Mouse (Mus musculus): ENCODE data around the gene Gpr171. TPM values are rescaled to one million over a fixed set of nuclear protein-coding genes. Genes with fewer than 3 reads are reported as not detected.

Gene Gpr171
- polyA plus RNA-seq, 1 experiment from 2014 or later: 1.4 TPM

DNA sequence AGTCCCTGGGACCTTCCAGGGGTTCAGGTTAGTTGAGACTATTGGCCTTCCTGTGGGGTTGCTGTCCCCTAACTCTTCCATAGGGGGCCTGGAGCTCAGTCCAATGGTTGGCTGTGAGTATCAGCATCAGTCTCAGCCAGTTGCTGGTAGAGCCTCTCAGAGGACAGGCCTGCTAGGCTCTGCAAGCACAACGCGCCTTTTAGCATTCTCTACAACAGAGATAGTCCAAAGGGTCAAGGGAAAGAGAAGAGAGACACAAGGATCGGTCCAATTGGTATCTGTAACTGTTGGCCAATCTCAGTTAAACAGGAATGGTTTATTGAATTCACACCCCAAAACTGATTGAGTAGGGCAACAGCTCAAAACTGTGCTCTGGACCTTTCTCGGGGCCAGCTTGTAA lies 5.8 kb upstream of the Gpr171 start:
- Histone ChIP-seq H3K4me2 (replicated peaks; ENCODE audit: low read depth, low read length) (no peak overlapping the region), H3K27me3 (ENCODE audit: control insufficient read depth, insufficient read depth, low read length) (no peaks in the 10 kb centered on the region), H3K9ac (ENCODE audit: low read depth, low read length) (no peak overlapping the region), H3K9me3 (ENCODE audit: control insufficient read depth, low read length) (no peaks in the 10 kb centered on the region), H3K27ac (ENCODE audit: low read depth, low read length) (no peak overlapping the region), H3K36me3 (ENCODE audit: control insufficient read depth, insufficient read depth, low read length) (no peaks in the 10 kb centered on the region), H3K4me3 (ENCODE audit: low read depth, low read length) (no peak overlapping the region), H3K4me1 (replicated peaks; ENCODE audit: control insufficient read depth, insufficient read depth, low read length) (no peaks in the 10 kb centered on the region)
- 92% methylated on average over 4 of the region's 4 CpGs for WGBS
- DNase-seq (ENCODE audit: low spot score) (no peak), ATAC-seq (ENCODE audit: low FRiP score) (no peak)

- Histone ChIP-seq H3K4me2 (replicated peaks; ENCODE audit: low read depth, low read length) (no peak overlapping the region), H3K36me3 (ENCODE audit: control insufficient read depth, insufficient read depth, low read length) (no peaks in the 10 kb centered on the region), H3K4me1 (replicated peaks; ENCODE audit: control insufficient read depth, insufficient read depth, low read length) (no peaks in the 10 kb centered on the region), H3K27ac (ENCODE audit: low read depth, low read length) (no peak overlapping the region), H3K4me3 (ENCODE audit: low read depth, low read length) (no peak overlapping the region), H3K27me3 (ENCODE audit: control insufficient read depth, insufficient read depth, low read length) (no peaks in the 10 kb centered on the region), H3K9me3 (ENCODE audit: control insufficient read depth, low read length) (no peaks in the 10 kb centered on the region), H3K9ac (ENCODE audit: low read depth, low read length) (no peak overlapping the region)
- no peak for ATAC-seq (ENCODE audit: low FRiP score)
- WGBS: 84% methylated on average over 4 of the region's 4 CpGs
- no peak for DNase-seq (ENCODE audit: low spot score)
Observed at GRCm38 (mm10) chr3:59104462-59104861, 2.8 kb upstream of the Gpr171 start.

DNA sequence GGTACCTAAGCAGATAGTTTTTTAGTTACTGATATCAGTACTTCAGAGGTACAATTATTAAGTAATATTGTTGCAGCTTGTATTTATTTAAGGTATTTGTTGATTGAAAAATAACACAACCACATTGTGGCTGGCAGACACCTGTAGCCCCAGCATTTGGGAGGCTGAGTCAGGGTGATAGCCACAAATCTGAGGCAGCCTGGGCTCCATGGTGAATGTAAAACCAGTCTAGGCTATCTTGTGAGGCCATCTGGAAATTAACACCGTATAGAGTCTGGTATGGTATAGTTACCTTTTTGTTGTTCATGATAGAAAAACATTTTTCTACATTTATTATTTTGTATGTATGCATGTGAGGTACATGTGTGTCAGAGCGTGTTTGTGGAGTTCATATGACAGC lies 525 bp upstream of the Gpr171 start:
- ATAC-seq (ENCODE audit: low FRiP score) (no peak), DNase-seq (ENCODE audit: low spot score) (no peak)
- Histone ChIP-seq H3K9me3 (ENCODE audit: control insufficient read depth, low read length) (no peaks in the 10 kb centered on the region), H3K4me3 (ENCODE audit: low read depth, low read length) (no peak overlapping the region), H3K9ac (ENCODE audit: low read depth, low read length) (no peak overlapping the region), H3K27ac (ENCODE audit: low read depth, low read length) (no peak overlapping the region), H3K4me1 (replicated peaks; ENCODE audit: control insufficient read depth, insufficient read depth, low read length) (no peaks in the 10 kb centered on the region), H3K27me3 (ENCODE audit: control insufficient read depth, insufficient read depth, low read length) (no peaks in the 10 kb centered on the region), H3K4me2 (replicated peaks; ENCODE audit: low read depth, low read length) (no peak overlapping the region), H3K36me3 (ENCODE audit: control insufficient read depth, insufficient read depth, low read length) (no peaks in the 10 kb centered on the region)
- WGBS: 96% methylated on average over 2 of the region's 2 CpGs

DNA sequence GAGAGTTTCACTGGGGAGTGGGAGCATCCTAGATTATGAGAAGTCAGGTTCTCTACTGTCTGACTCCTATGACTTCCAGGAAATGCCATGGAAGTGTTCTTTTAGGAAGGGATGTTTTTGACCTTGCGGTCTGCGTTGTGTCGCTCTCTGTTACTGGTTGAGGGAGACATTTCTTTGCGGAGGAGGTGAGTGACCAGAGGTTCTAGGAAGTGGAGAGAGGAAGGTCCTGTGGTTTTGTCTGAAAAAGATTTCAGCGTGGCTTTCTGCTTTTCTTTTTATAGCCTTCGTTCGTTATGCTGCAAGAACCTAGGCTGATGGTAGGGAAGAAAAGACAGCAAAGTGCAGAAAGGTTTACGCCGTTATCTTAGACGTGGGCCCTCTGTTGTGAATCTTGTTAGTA lies 3.1 kb downstream of the Gpr171 start:
- Histone ChIP-seq H3K27ac (ENCODE audit: low read depth, low read length) (no peak overlapping the region), H3K9me3 (ENCODE audit: control insufficient read depth, low read length) (no peaks in the 10 kb centered on the region), H3K27me3 (ENCODE audit: control insufficient read depth, insufficient read depth, low read length) (no peaks in the 10 kb centered on the region), H3K4me2 (replicated peaks; ENCODE audit: low read depth, low read length) (no peak overlapping the region), H3K4me3 (ENCODE audit: low read depth, low read length) (no peak overlapping the region), H3K36me3 (ENCODE audit: control insufficient read depth, insufficient read depth, low read length) (no peaks in the 10 kb centered on the region), H3K4me1 (replicated peaks; ENCODE audit: control insufficient read depth, insufficient read depth, low read length) (no peaks in the 10 kb centered on the region), H3K9ac (ENCODE audit: low read depth, low read length) (no peak overlapping the region)
- no peak for DNase-seq (ENCODE audit: low spot score)
- ATAC-seq (ENCODE audit: low FRiP score): no peak
- 89% methylated on average over 10 of the region's 10 CpGs for WGBS

DNA sequence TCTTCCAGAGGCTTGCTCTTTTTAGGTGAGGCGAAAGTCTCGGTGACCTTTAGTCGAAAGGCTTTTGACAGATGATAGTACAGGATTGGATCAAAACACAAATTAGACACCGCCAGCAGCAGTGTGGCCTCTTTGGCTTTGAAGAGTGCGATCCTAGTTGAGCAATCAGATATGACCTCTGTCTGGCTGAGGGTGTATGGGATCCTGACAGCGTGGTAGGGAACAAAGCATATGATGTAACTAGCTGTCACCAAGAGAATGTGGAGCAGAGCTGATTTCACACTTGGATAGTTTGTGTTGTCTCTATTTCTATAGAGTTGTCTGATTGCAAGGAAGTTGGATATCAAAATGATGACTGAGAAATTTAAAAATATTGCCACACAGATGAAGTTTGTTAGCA lies 4.2 kb downstream of the Gpr171 start:
- no peaks in the 10 kb centered on the region for H3K27me3 ChIP-seq (ENCODE audit: control insufficient read depth, insufficient read depth, low read length)
- no peak overlapping the region for H3K4me2 ChIP-seq (replicated peaks; ENCODE audit: low read depth, low read length)
- H3K27ac ChIP-seq (ENCODE audit: low read depth, low read length): no peak overlapping the region
- ATAC-seq (ENCODE audit: low FRiP score) (no peak), DNase-seq (ENCODE audit: low spot score) (no peak)
- H3K36me3 ChIP-seq (ENCODE audit: control insufficient read depth, insufficient read depth, low read length): no peaks in the 10 kb centered on the region
- H3K9ac ChIP-seq (ENCODE audit: low read depth, low read length): no peak overlapping the region
- H3K4me3 ChIP-seq (ENCODE audit: low read depth, low read length): no peak overlapping the region
- 60% methylated on average over 6 of the region's 6 CpGs for WGBS
- no peaks in the 10 kb centered on the region for H3K9me3 ChIP-seq (ENCODE audit: control insufficient read depth, low read length)
- H3K4me1 ChIP-seq (replicated peaks; ENCODE audit: control insufficient read depth, insufficient read depth, low read length): no peaks in the 10 kb centered on the region

- WGBS: 79% methylated on average over 11 of the region's 11 CpGs
- no peak overlapping the region for H3K4me3 ChIP-seq (ENCODE audit: low read depth, low read length)
- H3K27ac ChIP-seq (ENCODE audit: low read depth, low read length): no peak overlapping the region
- no peaks in the 10 kb centered on the region for H3K4me1 ChIP-seq (replicated peaks; ENCODE audit: control insufficient read depth, insufficient read depth, low read length)
- ATAC-seq (ENCODE audit: low FRiP score) (no peak), DNase-seq (ENCODE audit: low spot score) (no peak)
- H3K27me3 ChIP-seq (ENCODE audit: control insufficient read depth, insufficient read depth, low read length): no peaks in the 10 kb centered on the region
- H3K9me3 ChIP-seq (ENCODE audit: control insufficient read depth, low read length): no peaks in the 10 kb centered on the region
- H3K9ac ChIP-seq (ENCODE audit: low read depth, low read length): no peak overlapping the region
- H3K4me2 ChIP-seq (replicated peaks; ENCODE audit: low read depth, low read length): no peak overlapping the region
- no peaks in the 10 kb centered on the region for H3K36me3 ChIP-seq (ENCODE audit: control insufficient read depth, insufficient read depth, low read length)
Observed at GRCm38 (mm10) chr3:59092702-59093101, 8.9 kb downstream of the Gpr171 start.

- ATAC-seq (ENCODE audit: low FRiP score) (no peak), DNase-seq (ENCODE audit: low spot score) (no peak)
- H3K9ac ChIP-seq (ENCODE audit: low read depth, low read length): no peak overlapping the region
- no peaks in the 10 kb centered on the region for H3K36me3 ChIP-seq (ENCODE audit: control insufficient read depth, insufficient read depth, low read length)
- no peak overlapping the region for H3K27ac ChIP-seq (ENCODE audit: low read depth, low read length)
- H3K4me3 ChIP-seq (ENCODE audit: low read depth, low read length): no peak overlapping the region
- no peaks in the 10 kb centered on the region for H3K9me3 ChIP-seq (ENCODE audit: control insufficient read depth, low read length)
- H3K4me1 ChIP-seq (replicated peaks; ENCODE audit: control insufficient read depth, insufficient read depth, low read length): no peaks in the 10 kb centered on the region
- WGBS: 19% methylated on average over 7 of the region's 7 CpGs
- H3K4me2 ChIP-seq (replicated peaks; ENCODE audit: low read depth, low read length): no peak overlapping the region
- no peaks in the 10 kb centered on the region for H3K27me3 ChIP-seq (ENCODE audit: control insufficient read depth, insufficient read depth, low read length)
Observed at GRCm38 (mm10) chr3:59080919-59081318, 20.7 kb downstream of the Gpr171 start.

- no peaks in the 10 kb centered on the region for H3K9me3 ChIP-seq (ENCODE audit: control insufficient read depth, low read length)
- no peak overlapping the region for H3K27ac ChIP-seq (ENCODE audit: low read depth, low read length)
- no peak overlapping the region for H3K4me2 ChIP-seq (replicated peaks; ENCODE audit: low read depth, low read length)
- no peaks in the 10 kb centered on the region for H3K4me1 ChIP-seq (replicated peaks; ENCODE audit: control insufficient read depth, insufficient read depth, low read length)
- H3K27me3 ChIP-seq (ENCODE audit: control insufficient read depth, insufficient read depth, low read length): no peaks in the 10 kb centered on the region
- H3K4me3 ChIP-seq (ENCODE audit: low read depth, low read length): no peak overlapping the region
- WGBS: 20% methylated on average over 6 of the region's 6 CpGs
- H3K36me3 ChIP-seq (ENCODE audit: control insufficient read depth, insufficient read depth, low read length): no peaks in the 10 kb centered on the region
- no peak overlapping the region for H3K9ac ChIP-seq (ENCODE audit: low read depth, low read length)
- no peak for ATAC-seq (ENCODE audit: low FRiP score)
- no peak for DNase-seq (ENCODE audit: low spot score)
Observed at GRCm38 (mm10) chr3:59080293-59080916, 21.2 kb downstream of the Gpr171 start.

- DNase-seq (ENCODE audit: low spot score) (peak; percentile 79), ATAC-seq (ENCODE audit: low FRiP score) (peak; percentile 78)
- H3K4me3 ChIP-seq (ENCODE audit: low read depth, low read length): no peak overlapping the region
- no peak overlapping the region for H3K4me2 ChIP-seq (replicated peaks; ENCODE audit: low read depth, low read length)
- H3K36me3 ChIP-seq (ENCODE audit: control insufficient read depth, insufficient read depth, low read length): no peaks in the 10 kb centered on the region
- H3K27me3 ChIP-seq (ENCODE audit: control insufficient read depth, insufficient read depth, low read length): no peaks in the 10 kb centered on the region
- no peak overlapping the region for H3K27ac ChIP-seq (ENCODE audit: low read depth, low read length)
- no peaks in the 10 kb centered on the region for H3K4me1 ChIP-seq (replicated peaks; ENCODE audit: control insufficient read depth, insufficient read depth, low read length)
- WGBS: 37% methylated on average over 4 of the region's 4 CpGs
- no peak overlapping the region for H3K9ac ChIP-seq (ENCODE audit: low read depth, low read length)
- no peaks in the 10 kb centered on the region for H3K9me3 ChIP-seq (ENCODE audit: control insufficient read depth, low read length)
Observed at GRCm38 (mm10) chr3:59079327-59079726, 22.3 kb downstream of the Gpr171 start.
